Mouse (Mus musculus): ENCODE measurements around the gene Olfm1. TPM values are rescaled to one million over a fixed set of nuclear protein-coding genes. Genes with fewer than 3 reads are reported as not detected.
A peak's percentile ranks its signal among the peaks of the same experiment; 100 is the strongest.

The Olfm1 gene
- total and polyA plus RNA-seq, 2 experiments from 2014 or later: 426 to 486 TPM

DNA sequence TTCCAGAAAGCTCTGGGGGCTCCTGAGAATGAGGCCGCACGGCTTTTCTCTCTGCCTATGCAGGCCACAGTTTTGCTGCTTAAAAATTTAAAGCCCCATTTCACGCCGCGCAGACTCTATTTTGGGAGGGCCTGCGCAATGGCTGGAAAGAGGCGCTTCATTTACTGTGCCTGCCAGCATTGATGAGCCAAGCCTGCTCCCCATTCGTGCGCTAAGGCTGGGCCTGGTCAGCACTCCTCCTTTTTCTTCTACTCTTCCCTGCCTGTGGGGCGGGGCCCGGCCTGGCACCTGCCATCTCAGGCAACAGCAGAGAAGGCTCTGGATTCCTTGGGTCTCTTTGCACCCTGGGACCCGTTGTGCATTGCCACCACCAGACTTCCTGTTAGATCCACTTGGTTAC is 16.9 kb downstream of the Olfm1 start:
- Histone ChIP-seq H3K27me3 (ENCODE audit: insufficient read depth, low read length) (no peaks in the 10 kb centered on the region), H3K4me3 (ENCODE audit: low read depth, low read length) (no peak overlapping the region), H3K27ac (ENCODE audit: low read depth, low read length) (no peak overlapping the region), H3K9me3 (ENCODE audit: low read length) (no peaks in the 10 kb centered on the region), H3K36me3 (ENCODE audit: insufficient read depth, low read length) (peaks cover 20% of the 10 kb centered on the region), H3K9ac (replicated peaks; ENCODE audit: low read length, poor library complexity, severe bottlenecking) (no peak overlapping the region), H3K4me1 (ENCODE audit: insufficient read depth, low read length) (peaks cover 12% of the 10 kb centered on the region; the same call in 1 of the 2 replicates), H3K4me2 (ENCODE audit: low read depth, low read length, poor library complexity, severe bottlenecking) (no peak overlapping the region)
- WGBS: 53% methylated on average over 12 of the region's 12 CpGs
- ATAC-seq (ENCODE audit: low FRiP score): no peak
- no peak for TF ChIP-seq CTCF (IDR thresholded peaks at IDR 0.05)
- DNase-seq (ENCODE audit: low spot score): no peak

GRCm38 (mm10) chr2:28210273-28210672 is 17.5 kb downstream of the Olfm1 start:
- H3K4me2 ChIP-seq (ENCODE audit: low read depth, low read length, poor library complexity, severe bottlenecking): no peak overlapping the region
- H3K27me3 ChIP-seq (ENCODE audit: insufficient read depth, low read length): no peaks in the 10 kb centered on the region
- H3K9ac ChIP-seq (replicated peaks; ENCODE audit: low read length, poor library complexity, severe bottlenecking): no peak overlapping the region
- WGBS: 60% methylated on average over 4 of the region's 4 CpGs
- no peak for DNase-seq (ENCODE audit: low spot score)
- H3K27ac ChIP-seq (ENCODE audit: low read depth, low read length): no peak overlapping the region
- H3K36me3 ChIP-seq (ENCODE audit: insufficient read depth, low read length): peaks cover 24% of the 10 kb centered on the region
- ATAC-seq (ENCODE audit: low FRiP score): no peak
- H3K4me3 ChIP-seq (ENCODE audit: low read depth, low read length): no peak overlapping the region
- no peak for TF ChIP-seq CTCF (IDR thresholded peaks at IDR 0.05)
- H3K4me1 ChIP-seq (ENCODE audit: insufficient read depth, low read length): peaks cover 12% of the 10 kb centered on the region; the same call in 1 of the 2 replicates
- no peaks in the 10 kb centered on the region for H3K9me3 ChIP-seq (ENCODE audit: low read length)

DNA sequence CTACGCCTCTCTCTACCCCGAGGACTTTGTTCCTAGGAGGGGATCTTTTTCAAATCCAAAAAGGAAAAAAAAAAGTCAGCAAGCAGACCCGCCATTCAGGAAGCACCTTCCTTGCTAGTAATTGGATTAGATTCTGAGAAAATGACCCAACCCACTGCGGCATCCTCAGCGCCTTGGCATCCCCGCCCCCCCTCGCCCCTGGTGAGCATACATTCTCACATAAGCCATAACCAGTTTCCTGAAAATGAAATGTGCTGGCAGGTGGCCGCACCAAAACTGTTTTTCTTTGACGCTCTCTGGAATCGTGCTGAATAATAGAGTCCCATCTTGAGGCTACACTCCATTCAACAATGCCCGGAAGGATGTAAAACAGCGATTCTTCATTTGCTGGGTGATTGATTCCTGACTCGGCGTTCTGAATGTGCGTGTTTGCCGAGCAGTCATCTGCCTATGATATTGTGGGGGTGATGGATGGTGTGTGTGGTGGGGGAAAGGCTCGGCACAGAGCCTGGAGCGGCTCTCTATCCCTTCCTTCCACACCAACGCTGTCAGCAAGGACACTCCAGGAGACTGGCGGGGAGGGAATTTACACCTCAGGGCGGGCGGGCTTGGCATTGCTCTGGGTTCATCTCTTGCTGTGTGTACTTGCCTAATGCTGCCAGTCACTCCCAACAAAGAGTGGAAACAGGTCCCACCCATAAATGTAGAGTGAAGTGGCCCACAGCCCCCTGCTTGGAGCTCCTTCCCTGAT is 18.9 kb downstream of the Olfm1 start:
- ATAC-seq (ENCODE audit: low FRiP score) (no peak), DNase-seq (ENCODE audit: low spot score) (no peak)

DNA sequence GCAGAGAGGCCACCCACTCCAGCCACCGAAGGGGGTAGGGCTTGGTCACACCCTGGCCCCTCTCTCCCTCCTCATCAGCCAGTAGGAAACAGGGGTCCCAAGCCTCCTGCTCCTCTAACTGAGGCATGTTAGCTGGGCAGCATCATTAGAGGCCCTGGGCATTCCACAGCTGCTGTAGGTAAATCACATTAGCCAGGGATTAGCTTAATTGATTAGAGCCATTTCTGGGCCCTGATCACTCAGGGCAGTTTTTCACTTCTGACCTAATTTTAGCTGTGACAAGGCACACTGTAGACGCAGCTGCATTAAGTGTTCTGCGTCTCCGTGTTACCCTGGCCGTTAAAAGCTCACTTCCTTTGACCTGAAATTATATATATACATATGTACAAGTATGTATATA is 20.1 kb downstream of the Olfm1 start:
- peaks cover 47% of the 10 kb centered on the region for H3K36me3 ChIP-seq (ENCODE audit: insufficient read depth, low read length)
- H3K4me2 ChIP-seq (ENCODE audit: low read depth, low read length, poor library complexity, severe bottlenecking): no peak overlapping the region
- H3K27ac ChIP-seq (ENCODE audit: low read depth, low read length): no peak overlapping the region
- no peak for ATAC-seq (ENCODE audit: low FRiP score)
- no peaks in the 10 kb centered on the region for H3K27me3 ChIP-seq (ENCODE audit: insufficient read depth, low read length)
- H3K4me3 ChIP-seq (ENCODE audit: low read depth, low read length): no peak overlapping the region
- H3K9me3 ChIP-seq (ENCODE audit: low read length): no peaks in the 10 kb centered on the region
- WGBS: 54% methylated on average over 5 of the region's 5 CpGs
- no peak for DNase-seq (ENCODE audit: low spot score)
- H3K4me1 ChIP-seq (ENCODE audit: insufficient read depth, low read length): peaks cover 7% of the 10 kb centered on the region; the same call in 1 of the 2 replicates
- no peak overlapping the region for H3K9ac ChIP-seq (replicated peaks; ENCODE audit: low read length, poor library complexity, severe bottlenecking)
- TF ChIP-seq CTCF (IDR thresholded peaks at IDR 0.05): no peak

More for the DNA sequence above, 18.9 kb downstream of the Olfm1 start:
- WGBS: 31% methylated on average over 22 of the region's 22 CpGs
- no peak overlapping the region; the same call in 1 of the 2 replicates for H3K9ac ChIP-seq (replicated peaks; ENCODE audit: low read length, poor library complexity, severe bottlenecking)
- no peak for TF ChIP-seq CTCF (IDR thresholded peaks at IDR 0.05)
- no peaks in the 10 kb centered on the region for H3K9me3 ChIP-seq (ENCODE audit: low read length)
- no peak overlapping the region for H3K27ac ChIP-seq (ENCODE audit: low read depth, low read length)
- H3K4me1 ChIP-seq (ENCODE audit: insufficient read depth, low read length): peaks cover 12% of the 10 kb centered on the region; the same call in 1 of the 2 replicates
- peaks cover 37% of the 10 kb centered on the region for H3K36me3 ChIP-seq (ENCODE audit: insufficient read depth, low read length)
- peak overlapping the region; percentile 19; the same call in 1 of the 2 replicates for H3K4me2 ChIP-seq (ENCODE audit: low read depth, low read length, poor library complexity, severe bottlenecking)
- H3K4me3 ChIP-seq (ENCODE audit: low read depth, low read length): no peak overlapping the region
- H3K27me3 ChIP-seq (ENCODE audit: insufficient read depth, low read length): no peaks in the 10 kb centered on the region

DNA sequence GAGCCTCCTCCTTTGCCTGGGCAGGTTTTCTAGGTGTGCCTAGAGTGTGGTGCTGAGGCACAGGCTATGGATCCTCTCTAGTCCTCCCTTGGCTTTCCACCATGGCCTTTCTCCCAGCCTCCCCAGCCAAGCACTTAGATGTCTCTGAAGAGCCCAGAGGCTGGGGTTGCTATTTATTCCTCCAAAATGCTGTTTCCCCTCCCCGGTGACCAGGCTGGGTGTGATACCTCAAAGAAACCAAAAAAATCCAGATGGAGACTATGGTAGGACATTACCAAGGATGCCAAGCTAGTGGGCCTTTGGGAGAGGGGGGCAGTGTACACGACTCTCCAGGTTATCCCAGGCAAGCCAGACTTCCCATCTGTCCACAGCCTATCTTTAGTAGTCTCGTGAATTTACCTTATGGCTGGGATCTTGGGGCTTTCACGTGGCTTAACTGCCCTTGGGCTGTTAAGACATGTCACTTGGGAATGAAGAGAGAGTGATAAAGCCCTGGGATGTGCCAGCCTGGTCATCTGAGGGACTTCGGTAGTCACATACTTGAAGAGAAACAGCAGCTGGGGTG is 23.5 kb downstream of the Olfm1 start:
- no peak for ATAC-seq (ENCODE audit: low FRiP score)
- Histone ChIP-seq H3K36me3 (ENCODE audit: insufficient read depth, low read length) (peaks cover 61% of the 10 kb centered on the region), H3K9me3 (ENCODE audit: low read length) (no peaks in the 10 kb centered on the region), H3K4me3 (ENCODE audit: low read depth, low read length) (no peak overlapping the region), H3K27me3 (ENCODE audit: insufficient read depth, low read length) (no peaks in the 10 kb centered on the region), H3K4me2 (ENCODE audit: low read depth, low read length, poor library complexity, severe bottlenecking) (no peak overlapping the region), H3K27ac (ENCODE audit: low read depth, low read length) (no peak overlapping the region), H3K4me1 (ENCODE audit: insufficient read depth, low read length) (0 out of 2 replicates have a peak, but pooled peaks cover 6% of the 10 kb centered on the region), H3K9ac (replicated peaks; ENCODE audit: low read length, poor library complexity, severe bottlenecking) (no peak overlapping the region)
- 80% methylated on average over 5 of the region's 5 CpGs for WGBS
- no peak for DNase-seq (ENCODE audit: low spot score)
- TF ChIP-seq CTCF (IDR thresholded peaks at IDR 0.05): no peak

- Histone ChIP-seq H3K4me3 (ENCODE audit: low read depth, low read length) (no peak overlapping the region), H3K4me2 (ENCODE audit: low read depth, low read length, poor library complexity, severe bottlenecking) (no peak overlapping the region), H3K9ac (replicated peaks; ENCODE audit: low read length, poor library complexity, severe bottlenecking) (no peak overlapping the region), H3K36me3 (ENCODE audit: insufficient read depth, low read length) (peaks cover 66% of the 10 kb centered on the region), H3K27me3 (ENCODE audit: insufficient read depth, low read length) (no peaks in the 10 kb centered on the region), H3K27ac (ENCODE audit: low read depth, low read length) (no peak overlapping the region), H3K4me1 (ENCODE audit: insufficient read depth, low read length) (0 out of 2 replicates have a peak, but pooled peaks cover 5% of the 10 kb centered on the region), H3K9me3 (ENCODE audit: low read length) (no peaks in the 10 kb centered on the region)
- 97% methylated on average over 1 of the region's 1 CpGs for WGBS
- no peak for DNase-seq (ENCODE audit: low spot score)
- no peak for ATAC-seq (ENCODE audit: low FRiP score)
- TF ChIP-seq CTCF (IDR thresholded peaks at IDR 0.05): no peak
Observed at GRCm38 (mm10) chr2:28217783-28218182, 25.0 kb downstream of the Olfm1 start.

Measured in midbrain, postnatal 0 days (tissue).